Mouse (Mus musculus) limb, embryonic 13.5 days (tissue): ENCODE results near the gene Slc24a4. TPM values are rescaled to one million over a fixed set of nuclear protein-coding genes. Genes with fewer than 3 reads are reported as not detected.
"Not testable (repeated sequence)": the region's sequence is repeated elsewhere in the genome, so short reads cannot be mapped to it uniquely, and the experiment has no call there.

Experiments
- ATAC-seq: fragments of 200-750 bp; cut with Nextera tagmentation; 2 replicates; pipeline ENCODE4 v1.8.0; 2017; ENCODE audit warnings: low read depth, moderate number of reproducible peaks, moderate TSS enrichment; ENCODE audit not compliant: low FRiP score
- H3K27ac ChIP-seq: fragments of 300-500 bp; sonication (generic); 2 replicates; pipeline ENCODE4 v1.5.1; 2015; ENCODE audit warnings: inconsistent platforms, mild to moderate bottlenecking, moderate library complexity
- H3K27me3 ChIP-seq: fragments of 300-500 bp; sonication (generic); 2 replicates; pipeline ENCODE4 v1.6.1; 2015; ENCODE audit warnings: mild to moderate bottlenecking, inconsistent platforms
- H3K36me3 ChIP-seq: fragments of 300-500 bp; sonication (generic); 2 replicates; pipeline ENCODE4 v1.6.1; 2015; ENCODE audit warnings: inconsistent platforms, mild to moderate bottlenecking, moderate library complexity
- H3K4me1 ChIP-seq: fragments of 300-500 bp; sonication (generic); 2 replicates; pipeline ENCODE4 v1.6.1; 2015; ENCODE audit warnings: inconsistent platforms
- H3K4me2 ChIP-seq: fragments of 300-500 bp; sonication (generic); replicated peaks from 2 replicates; pipeline ENCODE4 v1.6.1; 2015; ENCODE audit warnings: inconsistent platforms, mild to moderate bottlenecking, moderate library complexity
- H3K4me3 ChIP-seq: fragments of 300-500 bp; sonication (generic); 2 replicates; pipeline ENCODE4 v1.5.1; 2015; ENCODE audit warnings: moderate library complexity, mild to moderate bottlenecking, inconsistent platforms
- H3K9ac ChIP-seq: fragments of 300-500 bp; sonication (generic); 2 replicates; pipeline ENCODE4 v1.6.1; 2015; ENCODE audit warnings: mild to moderate bottlenecking, inconsistent platforms
- H3K9me3 ChIP-seq: fragments of 300-500 bp; sonication (generic); 2 replicates; pipeline ENCODE4 v1.6.1; 2016; ENCODE audit warnings: inconsistent platforms
- WGBS: fragments of 180-500 bp; shearing (Covaris S2); methylation state at CpG from one replicate; pipeline ENCODE4 v1.1.7; 2015; 5-methylcytosine and 5-hydroxymethylcytosine counted together
- polyA plus RNA-seq: library from polyadenylated mRNA; unstranded; fragments of >200 nt; fragmentation: Nextera tagmentation; extraction: Ambion mirVana; gene quantifications from 2 replicates; pipeline ENCODE4 v1.2.1, GENCODE M21; 2015

Gene Slc24a4
- polyA plus RNA-seq, 1 experiment from 2014 or later: 0.85 TPM

DNA sequence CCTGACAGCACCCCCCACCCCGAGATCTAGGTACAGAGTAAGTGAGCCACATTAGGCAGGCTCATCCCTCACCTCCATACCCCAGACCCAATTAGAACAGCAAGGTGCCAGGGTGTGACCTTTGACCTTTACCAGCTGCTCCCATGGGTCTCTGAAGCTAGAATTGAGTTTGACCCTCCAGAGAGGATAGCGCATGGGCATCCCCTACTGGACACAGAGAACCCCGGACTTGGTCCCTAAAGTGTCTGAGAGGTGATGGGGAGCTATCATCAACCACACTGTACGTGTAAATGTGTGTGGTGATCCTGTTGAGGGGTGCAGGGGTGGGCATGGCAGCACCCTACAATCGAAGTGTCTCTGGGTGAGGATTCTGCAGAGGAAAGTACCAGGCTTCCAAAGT is 44.8 kb downstream of the Slc24a4 start:
- no peak overlapping the region for H3K27ac ChIP-seq
- no peaks in the 10 kb centered on the region for H3K9me3 ChIP-seq
- H3K4me2 ChIP-seq: no peak overlapping the region
- no peak overlapping the region for H3K9ac ChIP-seq
- no peak for ATAC-seq
- no peaks in the 10 kb centered on the region for H3K4me1 ChIP-seq
- 88% methylated on average over 5 of the region's 5 CpGs for WGBS
- no peak overlapping the region for H3K4me3 ChIP-seq
- no peaks in the 10 kb centered on the region for H3K36me3 ChIP-seq
- H3K27me3 ChIP-seq: no peaks in the 10 kb centered on the region

GRCm38 (mm10) chr12:102180371-102181074 is 52.0 kb downstream of the Slc24a4 start:
- H3K4me2 ChIP-seq: no peak overlapping the region
- no peaks in the 10 kb centered on the region for H3K27me3 ChIP-seq
- H3K4me1 ChIP-seq: no peaks in the 10 kb centered on the region
- no peak overlapping the region for H3K4me3 ChIP-seq
- no peaks in the 10 kb centered on the region for H3K36me3 ChIP-seq
- no peak overlapping the region for H3K9ac ChIP-seq
- H3K27ac ChIP-seq: no peak overlapping the region
- no peak for ATAC-seq
- WGBS: 84% methylated on average over 18 of the region's 18 CpGs
- no peaks in the 10 kb centered on the region for H3K9me3 ChIP-seq

DNA sequence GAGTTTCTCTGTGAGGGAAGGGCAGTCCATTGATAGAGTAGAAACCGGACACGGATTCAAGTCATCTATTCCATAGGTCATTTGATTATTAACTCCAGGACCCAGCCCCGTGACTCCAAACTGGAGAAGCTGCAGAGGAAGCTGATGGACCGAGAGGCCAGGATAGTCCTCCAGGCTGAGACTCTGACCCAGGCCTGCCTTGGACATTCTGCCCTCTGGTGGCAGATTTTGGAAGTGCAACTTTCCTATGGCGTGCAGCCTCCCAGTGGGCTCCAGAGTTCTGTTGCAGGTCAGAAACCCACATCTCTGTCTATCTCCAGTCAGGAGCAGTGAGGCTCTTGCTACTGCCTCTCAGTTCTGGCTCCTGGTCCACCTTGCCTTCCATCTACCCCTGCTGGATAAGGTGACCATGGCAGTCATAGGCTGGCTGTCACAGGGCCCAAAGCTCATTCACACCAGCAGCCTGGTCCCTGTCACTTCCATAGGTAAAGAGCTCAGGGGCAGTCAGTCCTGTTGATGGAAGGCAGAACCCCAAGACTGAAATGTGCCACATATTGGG is 53.3 kb downstream of the Slc24a4 start:
- Histone ChIP-seq H3K27ac (no peak overlapping the region), H3K4me3 (no peak overlapping the region), H3K9ac (no peak overlapping the region), H3K36me3 (no peaks in the 10 kb centered on the region), H3K4me2 (no peak overlapping the region), H3K27me3 (no peaks in the 10 kb centered on the region), H3K9me3 (no peaks in the 10 kb centered on the region), H3K4me1 (no peaks in the 10 kb centered on the region)
- no peak for ATAC-seq
- WGBS: 46% methylated on average over 5 of the region's 5 CpGs

DNA sequence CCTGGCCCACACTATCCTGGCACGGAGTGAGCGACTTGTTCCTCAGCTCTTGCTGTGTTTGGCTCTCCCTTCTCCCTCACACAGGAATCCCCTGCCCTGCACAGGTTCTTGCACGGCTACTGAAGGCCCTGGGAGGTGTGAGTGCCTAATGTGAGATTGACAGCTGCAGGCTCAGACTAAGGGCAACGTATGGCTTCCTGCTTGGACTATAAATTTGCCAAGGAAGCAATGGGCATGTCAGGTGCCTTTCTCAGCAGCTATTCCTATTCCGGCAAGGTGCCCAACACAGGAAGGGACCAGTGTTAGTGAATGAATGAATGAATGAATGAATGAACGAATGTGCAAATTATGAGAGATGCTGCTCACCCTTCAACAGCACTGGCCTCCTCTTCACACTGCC is 54.1 kb downstream of the Slc24a4 start:
- no peak overlapping the region for H3K9ac ChIP-seq
- no peaks in the 10 kb centered on the region for H3K9me3 ChIP-seq
- WGBS: 71% methylated on average over 6 of the region's 6 CpGs
- H3K4me3 ChIP-seq: no peak overlapping the region
- ATAC-seq: no peak
- H3K27ac ChIP-seq: no peak overlapping the region
- no peaks in the 10 kb centered on the region for H3K36me3 ChIP-seq
- H3K4me1 ChIP-seq: no peaks in the 10 kb centered on the region
- no peaks in the 10 kb centered on the region for H3K27me3 ChIP-seq
- H3K4me2 ChIP-seq: no peak overlapping the region

DNA sequence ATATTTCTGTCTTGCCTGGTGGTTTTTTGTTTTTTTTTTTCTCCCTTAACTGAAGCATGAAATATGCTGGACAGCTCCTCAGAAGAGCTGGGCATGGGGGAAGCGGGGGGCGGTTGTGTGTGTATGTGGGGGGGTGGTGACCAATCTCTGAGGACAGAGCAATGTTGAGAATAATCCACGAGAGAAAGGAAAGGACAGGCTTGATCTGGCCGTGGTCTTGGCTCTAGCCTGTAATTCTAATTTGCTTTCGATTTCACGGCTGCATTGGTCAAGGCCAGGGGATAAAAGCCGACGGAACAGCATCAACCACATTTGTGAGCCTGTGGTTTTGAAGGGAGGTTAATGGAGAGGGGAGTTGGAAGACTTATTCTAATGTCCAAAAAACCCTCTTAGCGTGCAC is 54.7 kb downstream of the Slc24a4 start:
- H3K4me2 ChIP-seq: no peak overlapping the region
- no peak overlapping the region for H3K4me3 ChIP-seq
- H3K9ac ChIP-seq: no peak overlapping the region
- no peak overlapping the region for H3K27ac ChIP-seq
- H3K36me3 ChIP-seq: no peaks in the 10 kb centered on the region
- no peaks in the 10 kb centered on the region for H3K4me1 ChIP-seq
- ATAC-seq: no peak
- peaks cover 4% of the 10 kb centered on the region for H3K9me3 ChIP-seq
- no peaks in the 10 kb centered on the region for H3K27me3 ChIP-seq
- WGBS: 69% methylated on average over 9 of the region's 9 CpGs

GRCm38 (mm10) chr12:102190820-102191219 is 62.3 kb downstream of the Slc24a4 start:
- 79% methylated on average over 11 of the region's 11 CpGs for WGBS
- no peaks in the 10 kb centered on the region for H3K27me3 ChIP-seq
- H3K4me3 ChIP-seq: no peak overlapping the region
- H3K36me3 ChIP-seq: no peaks in the 10 kb centered on the region
- H3K9ac ChIP-seq: no peak overlapping the region
- no peak for ATAC-seq
- no peak overlapping the region for H3K27ac ChIP-seq
- peaks cover 12% of the 10 kb centered on the region for H3K9me3 ChIP-seq
- no peaks in the 10 kb centered on the region for H3K4me1 ChIP-seq
- no peak overlapping the region for H3K4me2 ChIP-seq

- H3K9ac ChIP-seq: no peak overlapping the region
- peaks cover 9% of the 10 kb centered on the region for H3K4me1 ChIP-seq
- H3K9me3 ChIP-seq: no peaks in the 10 kb centered on the region
- H3K27ac ChIP-seq: no peak overlapping the region
- H3K36me3 ChIP-seq: no peaks in the 10 kb centered on the region
- WGBS: 54% methylated on average over 4 of the region's 4 CpGs
- H3K4me3 ChIP-seq: no peak overlapping the region
- no peaks in the 10 kb centered on the region for H3K27me3 ChIP-seq
- H3K4me2 ChIP-seq: no peak overlapping the region
- ATAC-seq: no peak
These were observed 73.0 kb downstream of the Slc24a4 start for GRCm38 (mm10) chr12:102201516-102201915.

DNA sequence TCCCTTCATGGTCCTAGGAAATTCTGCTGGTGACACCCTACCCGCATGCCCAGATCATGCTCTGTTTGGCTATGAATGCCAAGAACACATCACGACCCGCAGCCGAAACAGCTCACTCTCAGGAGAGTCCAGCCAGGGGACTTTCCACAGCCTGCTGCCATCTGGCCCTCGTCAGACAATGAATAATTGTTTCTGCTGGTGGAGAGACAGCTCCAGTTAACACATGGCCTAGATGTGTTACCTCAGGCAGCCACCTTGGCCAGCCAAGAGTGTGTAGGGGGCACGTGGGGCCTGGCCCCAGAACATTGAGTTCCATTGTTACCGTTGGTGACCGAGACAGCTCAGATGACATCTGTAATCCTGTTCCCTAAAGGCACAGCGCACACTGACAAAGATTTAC is 74.4 kb downstream of the Slc24a4 start:
- Histone ChIP-seq H3K4me3 (no peak overlapping the region), H3K27me3 (no peaks in the 10 kb centered on the region), H3K4me1 (peaks cover 9% of the 10 kb centered on the region), H3K27ac (no peak overlapping the region; the same call in 1 of the 2 replicates), H3K4me2 (no peak overlapping the region), H3K36me3 (no peaks in the 10 kb centered on the region), H3K9ac (no peak overlapping the region), H3K9me3 (no peaks in the 10 kb centered on the region)
- 42% methylated on average over 9 of the region's 9 CpGs for WGBS
- peak; percentile 54; the same call in 1 of the 2 replicates for ATAC-seq

DNA sequence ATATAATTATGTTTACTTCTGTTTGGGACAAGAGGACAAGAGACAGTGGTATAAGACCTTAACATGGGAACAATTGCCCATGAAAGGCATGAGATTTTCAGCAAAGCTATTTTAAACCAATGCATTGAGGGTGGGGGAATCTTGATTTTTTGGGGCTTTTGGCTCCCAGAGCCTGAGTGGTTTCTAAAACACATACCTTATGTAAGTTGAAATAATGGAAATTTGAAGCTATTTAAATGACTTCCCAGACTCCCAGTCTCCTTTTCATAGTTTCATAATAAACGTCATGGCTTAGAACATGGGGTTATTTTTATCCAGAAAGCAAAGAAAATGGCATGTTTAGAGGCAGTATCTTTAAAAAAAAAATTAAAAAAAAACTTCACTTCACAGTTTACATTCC is 77.9 kb downstream of the Slc24a4 start:
- no peak for ATAC-seq
- Histone ChIP-seq H3K27ac (peak overlapping the region; percentile 28; the same call in 1 of the 2 replicates), H3K4me1 (peaks cover 9% of the 10 kb centered on the region), H3K4me2 (no peak overlapping the region), H3K27me3 (no peaks in the 10 kb centered on the region), H3K9ac (no peak overlapping the region), H3K4me3 (no peak overlapping the region), H3K9me3 (no peaks in the 10 kb centered on the region), H3K36me3 (no peaks in the 10 kb centered on the region)
- 50% methylated on average over 1 of the region's 1 CpGs for WGBS

DNA sequence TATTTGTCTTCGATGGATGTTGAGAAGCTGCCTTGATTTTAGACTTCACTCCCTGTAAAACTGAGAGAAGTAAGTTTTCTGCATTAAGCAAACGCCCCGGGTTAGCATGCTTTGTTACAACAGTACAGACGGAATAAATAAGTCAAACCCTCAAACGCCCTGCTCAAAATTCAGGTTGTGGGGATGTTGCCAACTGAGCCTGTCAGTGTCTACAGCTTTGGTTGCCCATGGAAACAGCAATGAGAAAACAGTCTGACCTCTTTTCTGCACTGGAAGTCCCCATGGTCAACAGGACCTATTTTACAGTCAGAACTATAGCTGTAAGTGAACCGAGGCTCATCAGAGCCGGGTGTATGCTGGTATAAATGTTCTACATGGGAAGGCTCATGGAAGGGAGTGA is 78.7 kb downstream of the Slc24a4 start:
- H3K27ac ChIP-seq: 0 out of 2 replicates have a peak overlapping the region, but pooled peaks have one; percentile 28
- no peaks in the 10 kb centered on the region for H3K36me3 ChIP-seq
- 91% methylated on average over 7 of the region's 7 CpGs for WGBS
- no peak overlapping the region for H3K9ac ChIP-seq
- H3K4me1 ChIP-seq: peaks cover 9% of the 10 kb centered on the region
- H3K9me3 ChIP-seq: no peaks in the 10 kb centered on the region
- no peaks in the 10 kb centered on the region for H3K27me3 ChIP-seq
- no peak for ATAC-seq
- H3K4me2 ChIP-seq: no peak overlapping the region
- H3K4me3 ChIP-seq: no peak overlapping the region

DNA sequence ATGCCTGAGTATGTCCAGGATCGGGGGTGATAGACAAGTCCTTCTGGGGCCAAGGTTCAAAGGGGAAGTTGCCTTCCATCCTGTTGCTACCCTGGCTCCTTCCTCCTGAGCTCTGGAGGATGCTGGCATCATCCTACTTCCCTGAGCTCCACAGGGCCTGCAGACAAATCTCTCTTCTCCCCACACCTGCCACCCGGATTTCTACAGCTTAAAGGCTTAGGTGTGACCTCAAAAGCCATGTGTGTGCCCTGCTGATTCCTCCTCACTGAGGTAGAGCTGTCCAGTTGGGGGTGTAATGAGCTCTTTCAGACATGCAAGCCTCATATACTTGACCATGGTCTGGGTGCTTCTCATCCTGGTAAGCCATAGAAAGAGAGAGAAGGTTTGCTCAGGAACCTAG is 82.3 kb downstream of the Slc24a4 start:
- no peak overlapping the region for H3K9ac ChIP-seq
- no peak overlapping the region for H3K27ac ChIP-seq
- H3K4me3 ChIP-seq: no peak overlapping the region
- H3K9me3 ChIP-seq: no peaks in the 10 kb centered on the region
- no peaks in the 10 kb centered on the region for H3K27me3 ChIP-seq
- no peaks in the 10 kb centered on the region for H3K36me3 ChIP-seq
- H3K4me1 ChIP-seq: 0 out of 2 replicates have a peak, but pooled peaks cover 9% of the 10 kb centered on the region
- WGBS: 84% methylated on average over 2 of the region's 2 CpGs
- ATAC-seq: no peak
- no peak overlapping the region for H3K4me2 ChIP-seq

DNA sequence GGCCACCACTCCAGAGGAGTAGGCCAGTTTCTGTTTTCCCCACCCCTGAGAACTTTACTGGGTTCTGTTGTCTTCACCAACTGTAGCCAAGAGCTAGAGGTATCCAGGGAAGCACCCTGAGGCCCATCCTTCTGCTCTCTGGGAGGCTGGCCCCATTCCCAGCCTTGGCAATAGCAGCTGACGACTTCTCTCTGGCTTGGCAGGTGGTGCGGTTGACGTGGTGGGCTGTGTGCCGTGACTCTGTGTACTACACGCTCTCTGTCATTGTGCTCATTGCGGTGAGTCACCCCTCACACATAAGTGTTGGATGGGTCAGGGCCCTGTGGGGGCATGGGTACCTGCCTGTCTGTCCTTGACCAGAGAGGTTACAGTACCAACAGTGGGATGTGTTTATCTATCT is 94.9 kb downstream of the Slc24a4 start:
- no peaks in the 10 kb centered on the region for H3K36me3 ChIP-seq
- WGBS: 91% methylated on average over 6 of the region's 6 CpGs

GRCm38 (mm10) chr12:102224112-102224511 is 95.6 kb downstream of the Slc24a4 start:
- not testable (repeated sequence) for H3K36me3 ChIP-seq, H3K27me3 ChIP-seq, H3K4me2 ChIP-seq, H3K4me1 ChIP-seq, H3K9me3 ChIP-seq, ATAC-seq, H3K27ac ChIP-seq, H3K4me3 ChIP-seq, H3K9ac ChIP-seq
- 72% methylated on average over 2 of the region's 2 CpGs for WGBS

More for the DNA sequence above, 94.9 kb downstream of the Slc24a4 start:
- Histone ChIP-seq H3K9ac (no peak overlapping the region), H3K27ac (no peak overlapping the region), H3K4me1 (no peaks in the 10 kb centered on the region), H3K4me3 (no peak overlapping the region), H3K4me2 (no peak overlapping the region), H3K27me3 (0 out of 2 replicates have a peak, but pooled peaks cover 3% of the 10 kb centered on the region), H3K9me3 (no peaks in the 10 kb centered on the region)
- no peak for ATAC-seq
